Mouse (Mus musculus) brain, adult 2 months (tissue): ENCODE measurements around the gene Dpp4.

Experiments used
- DNase-seq: peaks from one replicate; pipeline ENCODE4 v3.0.0; 2011; ENCODE audit warnings: low read depth, low spot score

The Dpp4 gene

DNA sequence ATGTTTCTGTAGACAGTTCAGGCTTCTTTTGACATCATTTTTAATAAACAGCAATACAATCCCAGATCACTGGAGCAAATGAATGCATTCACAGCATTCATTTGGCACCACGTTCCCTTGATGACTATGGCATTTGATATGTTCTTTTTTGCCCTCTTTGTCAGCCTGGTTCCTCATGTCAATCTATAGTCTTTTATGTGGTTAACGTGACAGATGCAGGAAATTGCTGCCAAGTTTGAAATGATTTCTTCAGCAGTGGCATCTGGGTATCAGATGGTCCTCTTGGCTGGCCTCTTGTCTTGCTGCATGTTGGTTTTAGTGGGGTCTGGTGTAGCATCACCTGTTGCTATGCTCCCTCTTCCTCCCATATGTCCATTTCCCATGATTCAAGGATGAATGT lies 118.2 kb downstream of the Dpp4 start:
- peak; percentile 33 for DNase-seq

DNA sequence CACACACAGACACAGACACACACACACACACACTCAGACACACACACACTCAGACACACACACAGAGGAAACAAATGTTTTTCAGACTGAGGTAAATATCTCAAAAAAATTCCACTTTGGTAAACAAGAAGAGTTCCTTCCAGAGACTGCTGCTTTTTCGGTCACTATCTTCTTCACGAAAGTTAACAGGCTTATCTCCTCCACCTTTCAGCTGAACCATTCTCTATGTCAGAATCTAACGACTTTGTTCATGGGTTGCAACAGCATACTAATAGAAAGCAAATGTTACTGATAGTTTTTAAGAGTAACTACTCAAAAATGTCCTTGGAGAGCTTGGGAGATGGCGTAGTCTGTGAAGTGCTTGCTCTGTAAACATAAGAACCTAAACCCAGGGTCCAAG lies 124.5 kb downstream of the Dpp4 start:
- no peak for DNase-seq

DNA sequence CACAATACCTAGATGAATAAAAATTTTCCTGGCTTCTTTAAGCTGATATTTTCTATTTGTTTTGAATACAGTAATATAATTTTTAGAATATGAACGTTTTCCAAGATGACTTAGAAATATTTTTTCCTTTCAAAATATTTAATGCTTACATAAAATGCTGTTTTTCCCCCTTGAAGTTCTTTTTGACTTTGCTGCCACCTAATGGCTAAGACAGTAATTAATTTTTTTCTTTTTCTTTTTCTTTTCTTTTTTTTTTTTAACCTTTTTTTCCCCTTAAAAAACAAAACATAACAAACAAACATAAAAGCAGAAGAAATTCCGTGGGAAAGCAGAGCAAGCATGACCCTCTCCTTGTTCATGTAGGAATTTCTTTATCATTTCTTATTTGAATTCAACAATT lies 126.2 kb downstream of the Dpp4 start:
- no peak for DNase-seq

DNA sequence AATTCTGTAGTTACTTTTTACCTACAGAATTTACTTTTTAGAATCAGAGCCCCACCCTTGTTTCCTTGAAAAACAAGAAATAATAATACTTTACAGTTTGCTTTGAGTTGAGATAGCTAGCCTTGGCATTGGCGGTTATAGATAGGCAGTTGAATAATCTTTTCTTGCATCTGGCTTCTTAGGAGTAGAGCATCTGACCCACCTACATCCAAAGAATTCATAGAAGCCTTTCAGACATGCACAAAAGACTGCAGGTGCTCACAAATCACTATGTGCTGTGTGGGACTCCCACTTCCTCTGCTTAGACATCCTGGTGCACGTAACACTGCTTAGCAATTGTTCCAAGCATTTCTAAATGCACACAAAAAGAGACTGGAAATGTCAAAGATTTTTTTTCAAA lies 127.0 kb downstream of the Dpp4 start:
- peak; percentile 52 for DNase-seq
